Mouse (Mus musculus) kidney, postnatal 4 days (tissue): ENCODE measurements at regions not wholly inside any gene's neighbourhood (a gene's known extent, or its start where the extent isn't known, plus 50 kb on each side); places are given as distances from the start of the nearest gene placed in this dataset.

Source experiments
- DNase-seq, 2 experiments: peaks; one replicate each; pipeline ENCODE4 v3.0.0; 2021; ENCODE audit warnings: mixed read lengths in 2 of 2

DNA sequence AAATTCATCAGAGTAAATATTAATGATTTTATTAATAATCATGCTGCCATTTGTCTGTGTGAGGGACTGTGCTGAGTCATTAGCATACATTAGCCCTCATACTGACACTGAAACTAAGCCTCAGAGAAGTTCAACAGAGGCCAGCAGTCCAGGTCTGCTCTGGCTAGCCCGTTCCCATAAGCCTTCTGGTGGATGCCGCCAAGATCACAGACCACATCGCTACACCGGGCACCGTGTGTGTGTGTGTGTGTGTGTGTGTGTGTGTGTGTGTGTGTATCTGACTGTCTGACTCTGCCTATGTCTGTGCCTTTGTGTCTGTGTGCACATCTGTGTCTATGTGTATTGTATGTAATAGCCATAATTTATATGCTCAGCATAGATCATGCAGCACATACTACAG, 106.0 kb downstream of the Rpl14 start:
- DNase-seq: no peak

DNA sequence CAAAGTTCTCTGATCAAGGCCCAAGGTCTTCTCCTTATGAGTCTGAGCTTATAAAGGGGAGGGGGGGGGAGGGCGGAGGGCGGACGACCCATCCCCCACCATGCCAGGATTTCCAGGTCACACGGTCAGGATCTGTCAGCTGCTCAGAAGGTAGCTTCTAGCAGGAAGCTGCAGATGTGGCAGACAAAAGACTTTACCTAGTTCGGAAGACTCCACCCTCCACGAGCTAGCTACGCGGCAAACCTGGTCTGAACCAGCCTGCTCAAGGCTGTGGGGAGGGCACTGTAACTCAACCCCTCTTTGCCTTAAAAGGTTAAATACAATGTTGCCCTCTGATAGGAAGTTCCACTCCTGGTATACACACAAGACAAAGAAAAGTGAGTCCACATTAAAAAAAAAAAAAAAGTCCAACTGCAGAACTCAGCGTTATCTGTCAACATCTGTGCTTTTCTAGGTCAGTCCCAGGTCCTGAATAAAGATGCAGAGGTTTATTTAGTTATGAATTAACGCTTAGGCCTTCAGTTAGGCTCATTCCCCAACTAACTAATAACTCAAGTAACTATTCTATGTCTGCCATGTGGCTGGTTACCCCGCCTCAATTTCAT, 108.7 kb downstream of the Rpl14 start:
- DNase-seq: no peak

DNA sequence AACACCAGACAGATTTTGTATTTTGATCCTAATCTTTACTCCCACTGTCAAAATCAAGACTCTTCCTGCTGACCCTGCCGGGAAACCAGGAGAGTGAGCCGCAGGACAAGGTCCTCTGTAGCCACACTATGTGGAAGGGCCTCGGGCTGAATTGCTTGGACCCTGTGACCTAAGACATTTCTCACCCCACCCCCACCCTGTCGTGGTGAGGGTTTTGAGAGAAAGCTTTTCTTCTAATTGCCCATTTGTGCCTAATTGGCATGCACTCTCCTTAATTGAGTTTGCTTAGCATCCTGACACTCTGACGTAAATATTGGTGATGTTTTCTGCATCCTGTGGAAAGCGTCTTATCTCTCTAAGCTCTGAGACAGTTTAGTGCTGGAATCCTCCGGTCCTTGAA, 110.2 kb downstream of the Rpl14 start:
- no peak for DNase-seq

DNA sequence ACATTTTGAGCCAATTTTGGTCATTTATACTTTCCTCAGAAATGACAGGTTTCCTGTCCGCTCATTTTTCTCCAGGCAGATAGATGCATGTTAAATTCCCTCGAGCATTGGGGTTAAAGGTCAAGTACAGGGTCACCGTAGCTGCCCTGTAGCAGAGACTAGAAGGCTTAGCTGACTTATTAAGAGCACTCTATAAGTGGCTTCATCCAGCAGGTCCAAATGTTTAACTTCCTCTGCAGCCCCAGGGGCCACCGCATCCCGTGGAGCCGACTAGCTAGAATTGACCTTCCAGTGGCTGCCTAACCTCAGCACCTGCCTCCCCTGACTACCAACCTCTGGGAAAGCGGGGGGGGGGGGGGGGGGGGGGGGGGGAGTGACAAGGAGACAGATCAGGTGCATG, 114.7 kb downstream of the Rpl14 start:
- DNase-seq: peak in 1 of 2 experiments; percentile 40

DNA sequence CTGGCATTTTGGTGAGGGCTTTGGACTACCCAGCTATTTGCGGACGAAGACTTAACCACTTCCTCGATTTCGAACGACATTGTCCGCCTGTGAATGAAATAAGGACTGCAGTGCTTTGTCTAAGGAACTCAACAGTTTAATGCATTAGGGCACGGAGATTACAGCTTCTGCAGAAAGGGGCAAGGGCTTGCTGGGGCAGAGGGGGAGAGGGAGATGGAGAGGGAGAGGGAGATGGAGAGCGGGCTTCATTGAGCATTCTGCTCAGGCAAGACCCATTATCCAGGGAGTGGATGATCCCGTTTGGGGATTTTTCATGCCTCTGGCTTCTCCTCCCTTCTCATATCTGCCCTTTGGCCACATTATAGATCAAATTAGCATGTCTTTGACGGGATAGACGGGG, 117.8 kb downstream of the Rpl14 start:
- no peak for DNase-seq

DNA sequence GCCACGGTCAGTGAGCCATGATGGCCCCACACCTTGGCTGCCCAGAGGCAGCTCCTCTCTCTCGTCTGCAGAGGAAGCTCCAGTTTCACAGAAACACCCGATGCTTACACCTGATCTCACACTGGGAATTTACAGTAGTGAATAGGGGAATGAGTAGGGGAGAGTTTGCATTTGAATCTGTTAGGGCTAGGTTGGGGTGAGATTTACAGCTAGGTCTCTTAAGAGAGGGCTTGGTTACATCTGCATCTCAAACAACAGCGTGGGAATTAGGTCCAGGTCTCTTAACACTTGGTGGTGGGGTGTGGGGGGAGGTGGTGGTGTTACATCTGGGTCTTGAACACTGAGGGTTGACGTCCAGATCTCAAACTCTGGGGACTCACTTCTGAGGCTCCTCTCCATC, 119.3 kb downstream of the Rpl14 start:
- no peak for DNase-seq

DNA sequence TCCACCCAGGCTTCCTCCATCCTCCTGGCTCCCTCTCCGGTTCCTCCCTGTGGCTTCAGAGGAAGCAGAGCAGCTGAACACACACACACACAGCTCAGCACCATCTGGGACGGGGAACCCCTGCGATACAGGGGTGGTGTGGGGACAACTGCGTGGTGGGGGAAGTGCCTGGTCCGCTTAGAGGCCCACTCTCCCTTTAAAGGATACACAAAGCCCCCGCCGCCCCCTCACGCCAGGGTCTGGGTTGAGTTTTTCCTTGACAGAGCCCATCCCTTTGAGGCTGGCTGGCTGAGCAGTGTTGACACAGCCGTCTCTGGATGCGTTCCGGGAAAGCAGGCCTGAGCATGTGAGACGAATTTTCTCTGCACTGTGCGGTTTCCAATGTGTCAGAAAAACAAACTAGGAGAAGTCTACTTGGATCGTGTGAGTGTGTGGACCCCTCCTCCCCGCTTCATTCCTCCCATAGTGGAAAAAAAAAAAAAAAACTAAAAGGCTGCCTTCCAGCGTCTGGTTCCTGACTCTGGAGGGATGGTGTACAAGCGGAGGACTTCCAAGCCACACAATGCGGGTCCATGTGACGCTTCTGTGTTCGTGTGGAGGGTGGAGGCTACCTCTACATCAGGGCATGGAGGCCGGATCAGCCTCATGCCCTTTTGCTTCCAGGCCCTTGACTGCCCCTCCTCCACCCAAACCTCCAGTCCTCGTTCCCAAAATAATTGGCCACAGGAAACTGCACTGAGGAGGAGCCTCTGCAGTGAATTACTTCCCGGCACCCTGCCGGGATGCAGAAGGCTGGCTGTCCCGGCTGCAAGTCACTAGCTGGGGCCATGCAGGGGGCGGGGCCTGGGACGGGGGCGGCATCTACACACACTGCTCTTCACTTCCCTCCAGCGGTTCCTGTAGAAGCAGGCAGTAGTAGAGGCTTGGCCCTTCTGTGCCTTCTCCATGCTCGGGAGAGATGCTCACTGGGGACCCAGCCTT, 120.0 kb downstream of the Rpl14 start:
- peak; percentile 95 to 97 for DNase-seq

DNA sequence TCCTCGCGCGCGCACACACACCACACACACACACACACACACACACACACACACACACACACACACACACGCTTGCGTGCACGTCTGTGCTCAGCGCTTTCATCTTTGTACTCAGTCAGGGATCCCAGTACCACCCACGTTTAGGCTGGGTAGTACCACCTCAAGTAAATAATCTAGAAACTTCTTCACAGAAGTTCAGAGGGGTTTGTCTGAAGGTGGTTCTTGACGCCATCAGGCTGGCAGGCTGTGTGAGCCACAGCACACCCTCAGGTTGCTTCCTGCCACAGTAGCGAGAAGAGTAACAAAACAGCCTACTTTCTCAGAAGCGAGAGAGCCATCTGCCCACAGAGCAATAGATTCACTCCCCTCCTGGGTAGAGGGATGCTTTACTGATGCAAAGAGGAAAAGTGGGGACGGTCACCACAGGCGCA, 120.7 kb downstream of the Rpl14 start:
- peak in 1 of 2 experiments; percentile 54 for DNase-seq

DNA sequence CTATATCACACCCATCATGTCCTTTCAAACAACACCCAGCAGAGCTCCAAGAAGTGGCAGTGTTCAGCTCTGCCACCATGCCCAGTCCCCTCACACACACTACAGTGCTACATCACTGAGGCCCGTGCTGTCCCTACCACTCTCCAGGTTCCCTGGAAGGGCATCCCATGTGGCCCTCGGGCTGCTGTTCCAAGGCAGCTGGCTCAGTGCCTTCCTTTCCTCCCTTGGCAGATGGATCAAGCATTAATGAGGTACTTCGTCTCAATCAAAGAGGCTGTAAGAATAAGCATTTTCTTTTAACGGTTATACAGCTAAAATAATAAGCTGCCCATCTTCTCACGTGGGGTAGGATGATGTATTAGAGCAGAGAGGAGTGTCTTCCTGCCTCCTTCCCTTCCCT, 123.2 kb downstream of the Rpl14 start:
- DNase-seq: no peak

DNA sequence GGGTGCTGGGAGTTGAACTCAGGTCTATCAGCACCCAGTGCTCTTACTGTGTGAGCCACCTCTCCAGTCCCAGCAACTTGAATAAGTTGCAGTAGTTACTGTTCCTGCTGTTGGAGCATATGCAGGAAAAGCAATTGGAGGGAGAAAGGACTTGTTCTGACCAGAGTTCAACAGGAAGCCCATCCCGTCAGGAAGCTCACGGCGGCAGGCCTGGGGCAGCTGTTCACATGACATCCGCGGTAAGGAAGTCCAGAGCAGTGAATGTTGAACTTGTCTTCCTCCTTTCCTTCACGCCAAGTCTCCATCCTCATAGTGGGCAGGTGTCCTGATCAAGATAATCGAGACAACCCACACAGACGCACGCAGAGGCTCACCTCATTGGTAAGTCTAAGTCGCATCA, 124.7 kb downstream of the Rpl14 start:
- peak in 1 of 2 experiments; percentile 38 for DNase-seq

DNA sequence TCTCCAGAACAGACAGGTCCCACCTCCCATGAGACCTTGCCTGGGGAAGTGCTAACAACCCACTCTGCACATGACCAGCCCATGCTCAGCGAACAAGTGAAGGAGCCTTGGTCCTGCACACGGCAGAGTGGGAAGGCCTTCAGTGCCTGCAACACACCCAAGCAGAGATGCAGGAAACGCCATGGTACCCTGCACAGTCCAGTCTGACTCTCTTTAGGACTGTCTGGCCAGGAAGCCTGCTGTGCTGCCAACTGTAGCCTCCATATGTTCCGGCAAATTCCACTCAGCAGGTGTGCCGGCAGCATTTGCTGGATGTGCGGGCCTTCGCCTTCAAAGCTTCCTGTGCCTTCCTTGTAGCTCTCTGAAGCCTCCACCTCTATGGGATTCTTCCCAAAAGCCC, 126.5 kb downstream of the Rpl14 start:
- DNase-seq: no peak

DNA sequence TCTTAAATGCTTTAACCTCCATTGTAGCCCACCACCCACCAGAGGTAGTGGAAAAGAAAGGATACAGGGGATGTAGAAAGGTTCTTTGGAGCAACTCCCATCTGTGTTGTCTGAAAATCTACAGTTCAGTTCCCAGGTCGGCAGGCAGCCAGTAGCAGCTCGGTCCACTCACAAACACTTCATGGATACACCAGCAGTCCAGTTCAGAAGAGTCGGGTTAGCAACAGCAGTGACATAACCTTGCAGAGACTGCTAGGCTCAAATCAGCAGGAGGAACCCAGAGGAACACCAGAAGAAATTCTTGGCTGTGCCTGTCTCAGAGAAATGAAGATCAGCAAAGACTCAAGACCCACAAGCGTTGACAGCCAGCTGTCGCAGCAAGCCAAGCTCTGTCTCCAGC, 128.5 kb downstream of the Rpl14 start:
- DNase-seq: no peak

DNA sequence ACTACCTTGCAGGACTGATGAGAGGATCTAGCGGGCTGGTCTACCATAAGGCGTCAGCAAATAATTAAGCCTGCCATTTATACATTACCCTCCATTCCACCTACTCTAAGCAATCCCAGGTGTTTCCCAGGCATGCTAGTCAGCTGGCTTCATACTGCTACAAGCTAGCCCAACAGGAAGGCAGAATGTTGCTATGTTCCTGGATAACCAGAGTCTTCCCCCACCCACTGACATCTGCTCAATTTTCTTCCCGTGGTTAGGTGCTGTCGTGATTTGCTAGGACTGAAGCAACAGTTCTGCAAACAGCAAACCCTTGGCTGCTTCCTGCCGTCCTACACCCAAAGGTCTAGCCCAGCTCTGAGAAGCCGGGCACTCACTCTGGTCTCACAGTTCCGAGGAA, 131.6 kb downstream of the Rpl14 start:
- no peak for DNase-seq

DNA sequence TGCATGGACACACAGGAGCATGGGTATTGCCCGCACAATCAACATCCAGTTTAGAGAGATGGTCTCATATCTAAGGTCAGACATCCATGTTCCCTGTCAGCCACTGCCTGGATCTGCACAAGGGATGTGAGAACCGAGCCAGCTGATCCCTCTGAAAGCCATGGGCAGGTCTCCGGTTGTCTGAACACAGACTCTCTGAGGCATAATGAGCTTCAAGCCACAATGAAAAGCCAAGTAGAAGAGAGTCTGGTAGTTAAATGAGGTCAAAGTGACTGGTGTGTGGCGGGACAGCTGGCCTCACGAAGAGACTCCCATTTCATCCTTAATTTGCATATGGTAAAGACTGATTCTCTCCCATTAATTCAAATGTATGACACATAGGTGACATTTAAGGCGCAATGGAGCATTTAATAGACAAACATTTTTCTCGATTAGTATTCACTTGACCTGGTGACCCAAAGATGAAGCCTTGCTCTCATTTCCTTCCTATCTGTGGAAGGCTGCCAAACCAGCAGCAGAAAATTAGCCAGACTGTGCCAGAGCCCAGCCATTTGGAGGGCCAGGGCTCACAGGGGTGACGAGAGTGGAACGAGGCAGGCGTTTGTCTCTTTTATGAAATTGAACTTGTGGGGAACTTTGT, 132.2 kb downstream of the Rpl14 start:
- peak; percentile 37 to 52 for DNase-seq

DNA sequence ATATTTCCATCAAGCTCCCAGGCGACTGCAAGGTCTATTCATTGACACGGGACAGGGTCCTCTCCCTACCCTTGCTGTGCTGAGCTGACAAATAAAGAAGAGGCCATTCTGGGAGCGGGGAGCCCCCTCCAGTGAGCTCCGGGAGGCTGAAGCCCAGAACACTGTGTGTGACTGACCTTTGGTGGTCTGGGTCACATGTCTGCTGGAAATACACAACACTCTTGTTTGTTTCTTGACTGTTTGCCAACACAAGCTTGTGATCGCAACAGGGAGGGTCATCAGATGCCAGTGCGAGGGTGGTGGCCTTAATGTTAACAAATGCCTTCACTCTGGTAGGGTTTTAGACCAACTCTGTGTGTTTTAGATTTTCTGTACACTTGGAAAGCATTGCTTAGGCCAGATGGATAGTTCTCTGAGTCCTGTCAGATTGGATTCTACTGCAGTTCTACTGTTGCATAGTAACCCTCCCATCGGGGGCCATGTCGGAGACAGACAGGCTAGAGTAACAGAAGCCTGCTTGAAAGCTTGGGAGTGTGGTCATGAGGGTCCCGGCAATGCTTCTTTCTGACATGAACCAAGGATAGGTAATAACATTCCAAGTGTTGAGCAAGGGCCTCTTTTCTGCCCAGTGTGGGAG, 135.4 kb downstream of the Rpl14 start:
- no peak for DNase-seq

DNA sequence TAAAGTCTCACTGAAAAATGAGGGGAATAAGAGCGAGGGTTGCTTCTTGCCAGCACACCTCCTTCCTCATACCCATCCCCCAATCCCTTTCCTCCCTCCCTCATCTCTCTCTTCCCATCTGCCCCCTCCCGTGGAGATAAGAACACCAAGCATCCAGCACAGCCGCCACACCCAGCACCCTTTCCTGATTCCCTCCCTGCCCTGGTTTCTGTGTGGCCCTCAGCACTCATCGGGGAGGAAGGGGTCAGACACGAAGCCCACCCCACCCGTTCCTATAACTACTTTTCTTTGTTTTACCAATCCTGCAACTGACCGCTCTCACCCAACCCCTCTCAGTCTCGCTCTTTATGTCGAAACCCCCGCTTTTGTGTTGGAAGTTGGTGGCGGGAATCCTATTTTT, 137.3 kb downstream of the Rpl14 start:
- DNase-seq: peak in 1 of 2 experiments; percentile 17

DNA sequence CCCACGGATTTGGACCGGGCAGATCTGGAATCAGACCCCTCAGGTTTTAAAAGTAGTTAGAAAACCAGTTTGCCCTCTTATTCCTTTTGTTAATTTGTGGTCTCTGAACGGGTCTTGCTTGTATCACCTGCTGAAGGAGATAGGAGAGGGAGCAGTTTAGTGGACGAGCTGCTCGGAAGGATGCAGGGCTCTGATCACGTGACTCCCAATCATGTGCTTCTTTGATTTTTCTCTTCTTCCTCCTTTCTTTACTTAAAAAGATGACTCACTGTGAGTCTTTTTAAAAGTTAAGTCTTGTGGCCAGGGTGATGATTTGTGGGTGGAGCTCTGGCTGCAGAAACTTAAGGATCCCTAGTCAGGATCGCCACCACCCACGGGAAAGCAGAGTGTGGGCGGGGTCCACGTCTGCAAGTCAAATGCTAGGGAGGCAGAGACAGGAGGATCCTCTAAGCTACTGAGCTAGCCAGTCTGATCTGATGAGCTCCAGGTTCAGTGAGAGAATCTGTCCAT, 138.0 kb downstream of the Rpl14 start:
- DNase-seq: no peak

DNA sequence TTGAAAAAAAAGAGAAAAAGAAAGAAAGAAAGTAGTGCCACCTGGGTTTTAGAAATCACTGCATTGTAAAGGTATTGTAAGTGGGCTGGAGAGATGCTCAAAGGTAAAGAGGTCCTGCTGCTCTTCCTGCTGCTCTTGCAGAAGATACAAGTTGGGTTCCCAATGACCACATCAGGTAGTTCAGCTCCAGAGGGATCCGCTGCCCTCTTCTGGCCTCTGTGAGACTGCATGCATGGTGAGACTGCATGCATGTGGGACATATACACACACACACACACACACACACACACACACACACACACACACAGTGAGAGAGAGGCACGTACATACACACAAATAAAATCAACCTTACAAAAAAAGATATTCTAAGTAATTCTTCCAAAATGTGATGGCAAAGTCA, 141.7 kb downstream of the Rpl14 start:
- DNase-seq: no peak

DNA sequence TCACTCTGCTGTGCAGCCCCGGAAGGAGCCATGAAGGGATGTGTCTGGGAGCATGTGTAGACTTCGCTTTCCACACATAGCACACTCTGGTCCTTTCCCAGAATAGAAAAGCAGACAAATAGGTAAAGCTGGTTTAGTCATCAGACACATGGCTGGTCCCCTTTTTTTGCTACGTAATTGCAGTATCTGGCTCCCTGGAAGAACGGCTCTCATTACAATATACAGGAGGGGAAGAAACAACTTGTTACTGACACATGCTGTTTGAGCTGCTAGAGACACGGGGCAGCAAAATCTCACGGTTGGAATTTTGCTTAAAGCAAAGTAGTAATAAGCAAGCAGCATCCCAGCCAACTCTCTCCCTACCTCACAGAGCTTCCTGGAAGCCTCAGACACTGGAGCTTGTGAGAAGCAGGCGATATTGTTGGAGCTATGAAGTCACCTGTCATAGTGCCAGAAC, 144.4 kb downstream of the Rpl14 start:
- no peak for DNase-seq

DNA sequence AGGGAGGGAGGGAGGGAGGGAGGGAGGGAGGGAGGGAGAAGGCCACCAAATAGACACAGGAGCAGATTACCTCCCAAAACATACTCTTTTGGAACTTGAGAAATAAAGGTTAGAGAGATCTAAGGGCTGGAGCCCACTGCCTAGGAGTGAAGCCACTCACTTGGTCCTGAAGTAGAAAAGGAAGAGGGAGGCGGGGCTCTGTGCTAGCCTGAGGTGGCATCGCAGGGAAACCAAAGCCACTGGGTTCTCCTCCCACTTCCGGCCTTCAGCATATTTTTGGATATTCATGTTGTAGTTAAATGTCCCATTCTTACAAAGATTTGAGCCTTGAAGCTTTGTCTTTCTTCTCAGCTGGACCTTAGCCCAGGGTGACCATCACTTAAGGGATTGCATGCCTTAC, 147.6 kb downstream of the Rpl14 start:
- no peak for DNase-seq

DNA sequence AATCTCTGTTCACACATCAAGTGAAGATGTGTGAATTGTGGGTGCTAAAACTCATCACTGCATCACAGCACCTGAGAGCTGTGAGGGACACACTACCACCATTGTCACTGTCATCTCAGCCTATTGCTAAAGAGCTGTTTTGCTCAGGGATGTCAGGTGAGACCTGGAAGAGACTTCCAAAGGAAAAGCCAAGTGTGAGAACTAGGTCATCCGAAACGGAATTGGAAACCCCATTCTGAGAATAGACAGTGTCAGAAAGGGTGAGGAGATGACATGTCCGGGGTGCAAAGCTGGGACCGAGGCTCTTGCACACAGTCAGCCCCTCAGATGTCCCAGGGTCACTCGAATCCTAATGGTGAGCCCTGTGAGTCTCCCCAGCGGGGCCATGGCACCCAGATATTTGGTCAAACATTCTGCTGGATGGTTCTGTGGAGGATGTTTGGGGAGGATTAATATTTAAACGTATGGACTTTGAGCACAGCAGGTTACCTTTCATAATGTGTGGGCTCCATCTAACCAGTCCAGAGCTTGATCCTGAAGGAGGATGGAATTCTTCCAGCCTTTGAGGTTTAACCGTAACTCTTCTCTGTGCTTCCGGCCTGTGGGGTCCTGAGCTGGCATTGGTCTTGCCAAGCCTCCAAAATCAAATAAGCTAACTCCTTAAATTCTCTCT, 150.3 kb downstream of the Rpl14 start:
- no peak for DNase-seq

DNA sequence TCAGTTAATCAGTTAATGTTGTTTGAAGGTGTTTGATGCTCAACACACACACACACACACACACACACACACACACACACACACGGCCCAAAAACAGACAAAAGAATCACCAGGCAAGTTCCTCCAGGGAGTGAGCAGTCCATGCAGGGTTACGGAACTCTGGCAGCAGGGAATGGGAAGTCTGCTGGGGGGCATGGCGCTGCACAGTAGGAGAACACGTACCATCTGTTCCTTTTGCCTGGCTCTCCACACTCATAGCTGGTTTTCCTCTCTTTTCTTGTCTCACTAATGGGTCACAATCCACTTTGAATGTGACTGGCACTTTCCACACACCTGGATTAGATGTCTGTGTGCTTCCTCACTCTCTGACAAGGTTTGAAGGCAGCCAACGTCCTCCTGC, 151.8 kb downstream of the Rpl14 start:
- DNase-seq: no peak
